Mouse (Mus musculus): ENCODE measurements around the gene Il1rl2. TPM values are rescaled to one million over a fixed set of nuclear protein-coding genes. Genes with fewer than 3 reads are reported as not detected.

Il1rl2 gene
- polyA plus RNA-seq, 2 experiments = 5.9 to 7.6 TPM

GRCm38 (mm10) chr1:40354665-40355064 lies 30.3 kb downstream of the Il1rl2 start:
- H3K4me2 ChIP-seq (replicated peaks; ENCODE audit: low read depth, low read length, severe bottlenecking) = no peak overlapping the region
- H3K4me3 ChIP-seq (replicated peaks; ENCODE audit: low read length) = no peak overlapping the region
- no peaks in the 10 kb centered on the region for H3K9me3 ChIP-seq (ENCODE audit: control insufficient read depth, low read length)
- TF ChIP-seq POLR2A (IDR thresholded peaks at IDR 0.05; ENCODE audit: borderline replicate concordance, extremely low read depth, insufficient read depth, insufficient read length) = no peak
- H3K4me1 ChIP-seq (ENCODE audit: control insufficient read depth, insufficient read depth, low read length) = no peaks in the 10 kb centered on the region; the same call in 1 of the 2 replicates
- H3K36me3 ChIP-seq (ENCODE audit: control insufficient read depth, insufficient read depth, low read length) = no peaks in the 10 kb centered on the region
- DNase-seq (ENCODE audit: low spot score) = no peak
- ATAC-seq (ENCODE audit: low FRiP score, low read depth) = no peak
- no peak overlapping the region for H3K9ac ChIP-seq (ENCODE audit: low read depth, low read length, severe bottlenecking)
- 86% methylated on average over 3 of the region's 3 CpGs for WGBS
- H3K27ac ChIP-seq (replicated peaks; ENCODE audit: low read depth, low read length) = no peak overlapping the region
- no peaks in the 10 kb centered on the region for H3K27me3 ChIP-seq (ENCODE audit: control insufficient read depth, insufficient read depth, low read length)

- Histone ChIP-seq H3K4me1 (ENCODE audit: control insufficient read depth, insufficient read depth, low read length) (no peaks in the 10 kb centered on the region; the same call in 1 of the 2 replicates), H3K9ac (ENCODE audit: low read depth, low read length, severe bottlenecking) (no peak overlapping the region), H3K9me3 (ENCODE audit: control insufficient read depth, low read length) (no peaks in the 10 kb centered on the region), H3K27me3 (ENCODE audit: control insufficient read depth, insufficient read depth, low read length) (no peaks in the 10 kb centered on the region), H3K4me3 (replicated peaks; ENCODE audit: low read length) (no peak overlapping the region), H3K36me3 (ENCODE audit: control insufficient read depth, insufficient read depth, low read length) (no peaks in the 10 kb centered on the region), H3K27ac (replicated peaks; ENCODE audit: low read depth, low read length) (no peak overlapping the region), H3K4me2 (replicated peaks; ENCODE audit: low read depth, low read length, severe bottlenecking) (no peak overlapping the region)
- no peak for ATAC-seq (ENCODE audit: low FRiP score, low read depth)
- 81% methylated on average over 4 of the region's 4 CpGs for WGBS
- DNase-seq (ENCODE audit: low spot score) = no peak
- no peak for TF ChIP-seq POLR2A (IDR thresholded peaks at IDR 0.05; ENCODE audit: borderline replicate concordance, extremely low read depth, insufficient read depth, insufficient read length)
These were observed 31.0 kb downstream of the Il1rl2 start for GRCm38 (mm10) chr1:40355431-40355843.

DNA sequence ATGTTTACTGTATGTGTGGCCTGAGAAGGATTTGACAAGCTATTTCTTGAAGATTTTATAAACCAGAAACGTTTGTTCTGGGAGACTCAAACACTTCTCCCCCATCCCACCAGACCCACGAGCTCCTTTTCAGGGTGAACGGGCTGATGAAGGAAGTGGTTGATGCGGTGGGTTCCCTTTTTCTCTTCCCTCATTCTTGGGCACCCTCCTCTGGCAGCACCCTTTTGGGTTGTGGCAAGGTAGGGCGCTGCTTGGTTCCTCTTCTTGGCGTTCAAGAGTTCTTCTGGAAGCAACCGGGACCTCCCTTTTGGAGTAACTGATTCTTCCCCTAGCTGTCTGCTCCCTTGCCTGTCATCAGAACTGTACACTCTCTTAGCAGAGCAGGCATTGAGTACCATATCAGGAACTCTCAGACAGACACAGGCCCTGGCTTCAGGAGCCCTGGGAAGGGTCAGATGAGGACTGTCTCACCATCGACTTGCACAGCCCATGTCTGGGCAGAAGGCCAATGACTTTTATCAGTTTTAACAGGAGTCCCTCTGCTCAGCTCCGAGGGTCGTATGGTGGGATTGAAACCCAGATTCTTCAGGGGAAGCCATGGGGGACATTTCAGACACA lies 31.6 kb downstream of the Il1rl2 start:
- DNase-seq (ENCODE audit: low spot score) (no peak), ATAC-seq (ENCODE audit: low FRiP score, low read depth) (no peak)
- Histone ChIP-seq H3K9me3 (ENCODE audit: control insufficient read depth, low read length) (no peaks in the 10 kb centered on the region), H3K4me3 (replicated peaks; ENCODE audit: low read length) (no peak overlapping the region), H3K36me3 (ENCODE audit: control insufficient read depth, insufficient read depth, low read length) (no peaks in the 10 kb centered on the region), H3K9ac (ENCODE audit: low read depth, low read length, severe bottlenecking) (no peak overlapping the region), H3K4me2 (replicated peaks; ENCODE audit: low read depth, low read length, severe bottlenecking) (no peak overlapping the region), H3K27me3 (ENCODE audit: control insufficient read depth, insufficient read depth, low read length) (no peaks in the 10 kb centered on the region), H3K4me1 (ENCODE audit: control insufficient read depth, insufficient read depth, low read length) (no peaks in the 10 kb centered on the region; the same call in 1 of the 2 replicates), H3K27ac (replicated peaks; ENCODE audit: low read depth, low read length) (no peak overlapping the region)
- WGBS = 75% methylated on average over 10 of the region's 10 CpGs
- TF ChIP-seq POLR2A (IDR thresholded peaks at IDR 0.05; ENCODE audit: borderline replicate concordance, extremely low read depth, insufficient read depth, insufficient read length) = no peak

GRCm38 (mm10) chr1:40357921-40358320 lies 33.5 kb downstream of the Il1rl2 start:
- ATAC-seq (ENCODE audit: low FRiP score, low read depth) (no peak), DNase-seq (ENCODE audit: low spot score) (no peak)
- H3K4me3 ChIP-seq (replicated peaks; ENCODE audit: low read length) = no peak overlapping the region
- H3K27ac ChIP-seq (replicated peaks; ENCODE audit: low read depth, low read length) = no peak overlapping the region
- H3K4me1 ChIP-seq (ENCODE audit: control insufficient read depth, insufficient read depth, low read length) = no peaks in the 10 kb centered on the region; the same call in 1 of the 2 replicates
- H3K27me3 ChIP-seq (ENCODE audit: control insufficient read depth, insufficient read depth, low read length) = no peaks in the 10 kb centered on the region
- no peak for TF ChIP-seq POLR2A (IDR thresholded peaks at IDR 0.05; ENCODE audit: borderline replicate concordance, extremely low read depth, insufficient read depth, insufficient read length)
- no peak overlapping the region for H3K9ac ChIP-seq (ENCODE audit: low read depth, low read length, severe bottlenecking)
- H3K4me2 ChIP-seq (replicated peaks; ENCODE audit: low read depth, low read length, severe bottlenecking) = no peak overlapping the region
- H3K9me3 ChIP-seq (ENCODE audit: control insufficient read depth, low read length) = no peaks in the 10 kb centered on the region
- WGBS = 62% methylated on average over 2 of the region's 2 CpGs
- no peaks in the 10 kb centered on the region for H3K36me3 ChIP-seq (ENCODE audit: control insufficient read depth, insufficient read depth, low read length)

DNA sequence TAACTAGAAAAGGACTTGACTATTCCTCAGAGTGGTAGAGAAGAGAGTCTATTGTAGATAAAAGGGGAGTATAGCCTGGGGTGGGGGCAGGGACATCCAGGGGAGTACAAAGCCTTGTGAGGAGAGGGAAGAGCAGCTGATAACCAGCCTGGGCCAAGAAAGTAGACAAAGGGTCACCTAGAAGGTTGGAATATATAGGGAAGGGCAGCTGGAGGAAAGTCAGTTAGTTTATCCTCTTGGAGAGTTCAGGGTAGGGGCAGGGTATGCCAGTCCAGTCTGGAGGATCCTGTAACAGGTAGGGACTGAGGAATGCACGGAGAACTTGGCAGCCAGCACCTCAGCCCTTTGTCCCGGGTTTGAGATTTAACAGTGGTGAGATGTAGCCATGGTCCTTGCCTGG lies 33.9 kb downstream of the Il1rl2 start:
- WGBS = 67% methylated on average over 2 of the region's 2 CpGs
- no peak for TF ChIP-seq POLR2A (IDR thresholded peaks at IDR 0.05; ENCODE audit: borderline replicate concordance, extremely low read depth, insufficient read depth, insufficient read length)
- H3K9ac ChIP-seq (ENCODE audit: low read depth, low read length, severe bottlenecking) = no peak overlapping the region
- H3K4me1 ChIP-seq (ENCODE audit: control insufficient read depth, insufficient read depth, low read length) = no peaks in the 10 kb centered on the region; the same call in 1 of the 2 replicates
- H3K9me3 ChIP-seq (ENCODE audit: control insufficient read depth, low read length) = no peaks in the 10 kb centered on the region
- DNase-seq (ENCODE audit: low spot score) (no peak), ATAC-seq (ENCODE audit: low FRiP score, low read depth) (no peak)
- no peak overlapping the region for H3K4me3 ChIP-seq (replicated peaks; ENCODE audit: low read length)
- H3K4me2 ChIP-seq (replicated peaks; ENCODE audit: low read depth, low read length, severe bottlenecking) = no peak overlapping the region
- H3K36me3 ChIP-seq (ENCODE audit: control insufficient read depth, insufficient read depth, low read length) = no peaks in the 10 kb centered on the region
- no peaks in the 10 kb centered on the region for H3K27me3 ChIP-seq (ENCODE audit: control insufficient read depth, insufficient read depth, low read length)
- no peak overlapping the region for H3K27ac ChIP-seq (replicated peaks; ENCODE audit: low read depth, low read length)

All from limb, embryonic 14.5 days (tissue).